Mouse (Mus musculus): ENCODE results near the gene Gabrb1. TPM values are rescaled to one million over a fixed set of nuclear protein-coding genes. Genes with fewer than 3 reads are reported as not detected.

Gene Gabrb1
- 0.04 TPM for polyA plus RNA-seq (2021)

- CTCF ChIA-PET, result no interaction called here
Measured at GRCm38 (mm10) chr5:71657482-71658114, at the start of gene Gabrb1. Gabrb1 (plus strand) TSS chr5:71658113.

GRCm38 (mm10) chr5:71608735-71609134 lies 49.2 kb upstream of the Gabrb1 start:
- no peak for DNase-seq (ENCODE audit: low read depth, low spot score)
- in situ Hi-C loops (cut with MboI; ENCODE audit: low pct_unique_long_range_greater_than_20kb), result no loop called here
- H3K27me3 ChIP-seq, result peaks cover 40% of the 10 kb centered on the region
- CTCF ChIA-PET, result no interaction called here
- TF ChIP-seq CTCF (IDR thresholded peaks at IDR 0.05), result no peak
- POLR2A ChIA-PET, result no interaction called here
- no peak for ATAC-seq

More at GRCm38 (mm10) chr5:71657482-71658114, at the start of gene Gabrb1:
- in situ Hi-C loops (cut with MboI; ENCODE audit: low pct_unique_long_range_greater_than_20kb), result no loop called here
- no peak for TF ChIP-seq CTCF (IDR thresholded peaks at IDR 0.05)
- H3K27me3 ChIP-seq, result peaks cover 17% of the 10 kb centered on the region
- ATAC-seq (peak; percentile 26), DNase-seq (ENCODE audit: low read depth, low spot score) (no peak)
- POLR2A ChIA-PET, result no interaction called here

DNA sequence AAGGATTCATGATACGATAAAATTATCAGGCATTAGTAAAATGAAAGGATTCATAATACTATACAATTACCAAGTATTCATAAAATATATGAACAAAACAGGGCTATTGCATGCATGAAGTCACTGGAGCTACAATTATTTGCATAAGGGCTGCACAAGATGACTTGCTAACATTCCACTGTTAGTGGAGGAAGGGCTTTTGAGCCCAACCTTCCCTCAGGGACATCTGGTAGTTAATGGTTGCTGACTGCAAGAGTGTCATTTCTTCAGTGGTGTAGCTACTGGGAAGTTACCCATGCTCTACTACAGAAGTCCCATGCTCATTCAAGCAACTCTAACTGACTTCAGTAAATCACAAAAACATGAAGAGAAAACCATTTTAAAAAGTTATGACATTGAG lies 43.6 kb upstream of the Gabrb1 start:
- TF ChIP-seq CTCF (IDR thresholded peaks at IDR 0.05), result no peak
- ChIA-PET CTCF (no interaction called here), POLR2A (no interaction called here)
- ATAC-seq (no peak), DNase-seq (ENCODE audit: low read depth, low spot score) (no peak)
- in situ Hi-C loops (cut with MboI; ENCODE audit: low pct_unique_long_range_greater_than_20kb), result no loop called here
- H3K27me3 ChIP-seq, result peaks cover 25% of the 10 kb centered on the region

DNA sequence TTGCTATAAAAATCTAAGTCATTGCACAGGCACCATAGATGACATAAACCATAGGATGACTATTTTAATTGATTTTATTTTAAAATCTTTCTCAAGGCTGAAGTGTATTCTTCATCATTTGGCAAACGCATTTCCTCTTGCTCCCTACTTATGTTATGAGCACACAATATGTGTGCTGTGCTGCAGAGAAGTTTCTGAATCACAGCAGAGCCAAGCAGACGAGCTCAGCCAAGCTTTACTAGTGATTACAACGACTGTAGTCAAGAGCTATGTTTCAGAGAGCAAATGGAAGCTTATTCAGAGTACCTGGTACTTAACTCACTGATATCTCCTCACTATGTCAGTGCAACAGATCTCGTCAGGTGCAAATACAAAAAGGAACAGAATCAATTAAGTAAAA lies 41.2 kb upstream of the Gabrb1 start:
- ATAC-seq (no peak), DNase-seq (ENCODE audit: low read depth, low spot score) (no peak)
- H3K27me3 ChIP-seq, result peaks cover 10% of the 10 kb centered on the region
- in situ Hi-C loops (cut with MboI; ENCODE audit: low pct_unique_long_range_greater_than_20kb), result no loop called here
- no peak for TF ChIP-seq CTCF (IDR thresholded peaks at IDR 0.05)
- ChIA-PET CTCF (no interaction called here), POLR2A (no interaction called here)

DNA sequence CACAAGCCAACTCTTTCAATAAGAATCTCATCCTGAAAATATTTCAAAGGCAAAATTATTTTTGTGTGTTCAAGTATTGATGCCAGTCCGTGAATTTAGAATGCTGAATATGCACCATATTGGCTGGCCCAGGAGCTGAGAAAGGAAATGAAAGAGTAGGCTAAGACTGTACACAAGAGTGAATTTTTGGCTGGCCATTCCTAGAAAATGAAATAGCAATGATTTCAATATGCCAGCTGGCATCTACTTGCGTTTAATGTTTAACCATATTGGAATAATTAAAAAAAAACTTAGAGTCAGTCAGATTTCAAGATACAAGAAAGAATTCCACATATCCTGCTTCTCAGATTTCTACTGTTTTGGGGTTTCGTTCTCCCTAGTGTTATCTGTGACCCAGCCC lies 30.1 kb upstream of the Gabrb1 start:
- in situ Hi-C loops (cut with MboI; ENCODE audit: low pct_unique_long_range_greater_than_20kb), result no loop called here
- POLR2A ChIA-PET, result no interaction called here

GRCm38 (mm10) chr5:71639804-71640203 lies 18.1 kb upstream of the Gabrb1 start:
- peaks cover 30% of the 10 kb centered on the region for H3K27me3 ChIP-seq
- DNase-seq (ENCODE audit: low read depth, low spot score), result no peak
- in situ Hi-C loops (cut with MboI; ENCODE audit: low pct_unique_long_range_greater_than_20kb), result no loop called here
- ChIA-PET CTCF (no interaction called here), POLR2A (no interaction called here)
- ATAC-seq, result no peak
- no peak for TF ChIP-seq CTCF (IDR thresholded peaks at IDR 0.05)

More for the DNA sequence above, 30.1 kb upstream of the Gabrb1 start:
- H3K27me3 ChIP-seq, result peaks cover 3% of the 10 kb centered on the region
- no peak for TF ChIP-seq CTCF (IDR thresholded peaks at IDR 0.05)
- CTCF ChIA-PET, result no interaction called here
- DNase-seq (ENCODE audit: low read depth, low spot score), result no peak
- no peak for ATAC-seq

- DNase-seq (ENCODE audit: low read depth, low spot score) (no peak), ATAC-seq (no peak)
- H3K27me3 ChIP-seq, result peaks cover 11% of the 10 kb centered on the region
- in situ Hi-C loops (cut with MboI; ENCODE audit: low pct_unique_long_range_greater_than_20kb), result no loop called here
- ChIA-PET CTCF (no interaction called here), POLR2A (no interaction called here)
- no peak for TF ChIP-seq CTCF (IDR thresholded peaks at IDR 0.05)
Measured at GRCm38 (mm10) chr5:71648108-71648507, 9.8 kb upstream of the Gabrb1 start.

- H3K27me3 ChIP-seq, result peaks cover 17% of the 10 kb centered on the region
- CTCF ChIA-PET, result interaction anchor here (1.1 kb wide), 1 partner anchor 15 kb away, joined by 3 read pairs; no protein-coding TSS in a partner anchor
- in situ Hi-C loops (cut with MboI; ENCODE audit: low pct_unique_long_range_greater_than_20kb), result no loop called here
- POLR2A ChIA-PET, result no interaction called here
- no peak for TF ChIP-seq CTCF (IDR thresholded peaks at IDR 0.05)
- ATAC-seq (no peak), DNase-seq (ENCODE audit: low read depth, low spot score) (no peak)
Measured at GRCm38 (mm10) chr5:71654056-71654455, 3.9 kb upstream of the Gabrb1 start.

GRCm38 (mm10) chr5:71656771-71657170 lies 1.1 kb upstream of the Gabrb1 start:
- ATAC-seq (no peak), DNase-seq (ENCODE audit: low read depth, low spot score) (no peak)
- peaks cover 17% of the 10 kb centered on the region for H3K27me3 ChIP-seq
- ChIA-PET POLR2A (no interaction called here), CTCF (no interaction called here)
- in situ Hi-C loops (cut with MboI; ENCODE audit: low pct_unique_long_range_greater_than_20kb), result no loop called here
- no peak for TF ChIP-seq CTCF (IDR thresholded peaks at IDR 0.05)

- CTCF ChIA-PET, result no interaction called here
Measured at GRCm38 (mm10) chr5:71658115-71658497, 193 bp downstream of the Gabrb1 start, which contains the start of gene Gabra4. Gabra4 (minus strand) TSS chr5:71658308.

GRCm38 (mm10) chr5:71665593-71665992 lies 7.7 kb downstream of the Gabrb1 start:
- no peaks in the 10 kb centered on the region for H3K27me3 ChIP-seq
- CTCF ChIA-PET, result no interaction called here
- ATAC-seq (no peak), DNase-seq (ENCODE audit: low read depth, low spot score) (no peak)
- in situ Hi-C loops (cut with MboI; ENCODE audit: low pct_unique_long_range_greater_than_20kb), result no loop called here
- TF ChIP-seq CTCF (IDR thresholded peaks at IDR 0.05), result no peak
- POLR2A ChIA-PET, result no interaction called here

More at GRCm38 (mm10) chr5:71658115-71658497, 193 bp downstream of the Gabrb1 start, which contains the start of gene Gabra4:
- POLR2A ChIA-PET, result no interaction called here
- no peak for TF ChIP-seq CTCF (IDR thresholded peaks at IDR 0.05)
- DNase-seq (ENCODE audit: low read depth, low spot score), result no peak
- no peak for ATAC-seq
- peaks cover 15% of the 10 kb centered on the region for H3K27me3 ChIP-seq
- in situ Hi-C loops (cut with MboI; ENCODE audit: low pct_unique_long_range_greater_than_20kb), result no loop called here
